Mouse (Mus musculus): ENCODE measurements at regions not wholly inside any gene's neighbourhood (a gene's known extent, or its start where the extent isn't known, plus 50 kb on each side); places are given as distances from the start of the nearest gene placed in this dataset.
A peak's percentile ranks its signal among the peaks of the same experiment; 100 is the strongest.
"Not testable (repeated sequence)": the region's sequence is repeated elsewhere in the genome, so short reads cannot be mapped to it uniquely, and the experiment has no call there.

- no peak for ATAC-seq
- Histone ChIP-seq H3K4me3 (ENCODE audit: low read length) (no peak overlapping the region), H3K4me1 (ENCODE audit: control insufficient read depth, insufficient read depth, low read length) (no peaks in the 10 kb centered on the region), H3K36me3 (ENCODE audit: control insufficient read depth, insufficient read depth, low read length) (no peaks in the 10 kb centered on the region), H3K9ac (ENCODE audit: low read depth, low read length) (no peak overlapping the region), H3K4me2 (ENCODE audit: low read depth, low read length) (no peak overlapping the region), H3K9me3 (ENCODE audit: control insufficient read depth, low read length) (no peaks in the 10 kb centered on the region), H3K27ac (ENCODE audit: low read length) (no peak overlapping the region), H3K27me3 (replicated peaks; ENCODE audit: control insufficient read depth, insufficient read depth, low read length) (no peaks in the 10 kb centered on the region)
Measured at GRCm38 (mm10) chr16:86454031-86454430, 552.4 kb upstream of the Adamts5 start.

- no peaks in the 10 kb centered on the region for H3K4me1 ChIP-seq (ENCODE audit: control insufficient read depth, insufficient read depth, low read length)
- no peak overlapping the region for H3K27ac ChIP-seq (ENCODE audit: low read length)
- no peak overlapping the region for H3K9ac ChIP-seq (ENCODE audit: low read depth, low read length)
- 20% methylated on average over 1 of the region's 1 CpGs for WGBS
- H3K4me3 ChIP-seq (ENCODE audit: low read length) = no peak overlapping the region
- ATAC-seq = no peak
- H3K9me3 ChIP-seq (ENCODE audit: control insufficient read depth, low read length) = no peaks in the 10 kb centered on the region
- no peaks in the 10 kb centered on the region for H3K36me3 ChIP-seq (ENCODE audit: control insufficient read depth, insufficient read depth, low read length)
- no peak overlapping the region for H3K4me2 ChIP-seq (ENCODE audit: low read depth, low read length)
- no peaks in the 10 kb centered on the region for H3K27me3 ChIP-seq (replicated peaks; ENCODE audit: control insufficient read depth, insufficient read depth, low read length)
Measured at GRCm38 (mm10) chr16:86448478-86449160, 547.0 kb upstream of the Adamts5 start.

DNA sequence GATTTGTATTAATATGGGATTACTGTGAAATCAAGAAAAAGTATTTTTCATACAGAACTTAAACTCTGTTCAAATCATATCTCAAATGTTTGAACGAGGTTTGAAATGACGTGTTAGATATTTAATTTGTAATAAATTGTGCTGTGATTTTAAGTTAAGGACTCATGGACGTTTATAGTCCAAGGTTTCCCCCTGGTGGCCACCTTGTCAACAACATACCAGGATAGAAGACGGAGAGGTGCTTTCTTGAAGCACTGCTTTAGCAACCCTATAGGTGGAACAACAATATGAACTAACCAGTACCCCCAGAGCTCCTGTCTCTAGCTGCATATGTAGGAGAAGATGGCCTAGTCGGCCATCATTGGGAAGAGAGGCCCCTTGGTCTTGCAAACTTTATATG, 517.8 kb upstream of the Adamts5 start:
- not testable (repeated sequence) for H3K4me1 ChIP-seq (ENCODE audit: control insufficient read depth, insufficient read depth, low read length); H3K27me3 ChIP-seq (replicated peaks; ENCODE audit: control insufficient read depth, insufficient read depth, low read length); H3K27ac ChIP-seq (ENCODE audit: low read length); H3K4me2 ChIP-seq (ENCODE audit: low read depth, low read length); H3K36me3 ChIP-seq (ENCODE audit: control insufficient read depth, insufficient read depth, low read length); H3K4me3 ChIP-seq (ENCODE audit: low read length); H3K9me3 ChIP-seq (ENCODE audit: control insufficient read depth, low read length); H3K9ac ChIP-seq (ENCODE audit: low read depth, low read length); ATAC-seq
- 5% methylated on average over 5 of the region's 5 CpGs for WGBS

- Histone ChIP-seq H3K4me1 (ENCODE audit: control insufficient read depth, insufficient read depth, low read length) (no peaks in the 10 kb centered on the region), H3K4me3 (ENCODE audit: low read length) (no peak overlapping the region), H3K27ac (ENCODE audit: low read length) (no peak overlapping the region), H3K36me3 (ENCODE audit: control insufficient read depth, insufficient read depth, low read length) (no peaks in the 10 kb centered on the region), H3K4me2 (ENCODE audit: low read depth, low read length) (no peak overlapping the region), H3K9ac (ENCODE audit: low read depth, low read length) (no peak overlapping the region), H3K27me3 (replicated peaks; ENCODE audit: control insufficient read depth, insufficient read depth, low read length) (no peaks in the 10 kb centered on the region), H3K9me3 (ENCODE audit: control insufficient read depth, low read length) (no peaks in the 10 kb centered on the region)
- no peak for ATAC-seq
- WGBS = 62% methylated on average over 2 of the region's 2 CpGs
Measured at GRCm38 (mm10) chr16:86404309-86404708, 502.7 kb upstream of the Adamts5 start.

- Histone ChIP-seq H3K36me3 (ENCODE audit: control insufficient read depth, insufficient read depth, low read length) (no peaks in the 10 kb centered on the region), H3K27ac (ENCODE audit: low read length) (no peak overlapping the region), H3K9me3 (ENCODE audit: control insufficient read depth, low read length) (no peaks in the 10 kb centered on the region), H3K4me1 (ENCODE audit: control insufficient read depth, insufficient read depth, low read length) (no peaks in the 10 kb centered on the region), H3K4me2 (ENCODE audit: low read depth, low read length) (no peak overlapping the region), H3K27me3 (replicated peaks; ENCODE audit: control insufficient read depth, insufficient read depth, low read length) (no peaks in the 10 kb centered on the region), H3K9ac (ENCODE audit: low read depth, low read length) (no peak overlapping the region), H3K4me3 (ENCODE audit: low read length) (no peak overlapping the region)
- 77% methylated on average over 1 of the region's 1 CpGs for WGBS
- ATAC-seq = no peak
Measured at GRCm38 (mm10) chr16:86401381-86401780, 499.8 kb upstream of the Adamts5 start.

GRCm38 (mm10) chr16:86399288-86399687, 497.7 kb upstream of the Adamts5 start:
- Histone ChIP-seq H3K4me2 (ENCODE audit: low read depth, low read length) (no peak overlapping the region), H3K9me3 (ENCODE audit: control insufficient read depth, low read length) (no peaks in the 10 kb centered on the region), H3K4me3 (ENCODE audit: low read length) (no peak overlapping the region), H3K9ac (ENCODE audit: low read depth, low read length) (no peak overlapping the region), H3K4me1 (ENCODE audit: control insufficient read depth, insufficient read depth, low read length) (no peaks in the 10 kb centered on the region), H3K36me3 (ENCODE audit: control insufficient read depth, insufficient read depth, low read length) (no peaks in the 10 kb centered on the region), H3K27ac (ENCODE audit: low read length) (no peak overlapping the region), H3K27me3 (replicated peaks; ENCODE audit: control insufficient read depth, insufficient read depth, low read length) (no peaks in the 10 kb centered on the region)
- WGBS = 82% methylated on average over 1 of the region's 1 CpGs
- ATAC-seq = no peak

DNA sequence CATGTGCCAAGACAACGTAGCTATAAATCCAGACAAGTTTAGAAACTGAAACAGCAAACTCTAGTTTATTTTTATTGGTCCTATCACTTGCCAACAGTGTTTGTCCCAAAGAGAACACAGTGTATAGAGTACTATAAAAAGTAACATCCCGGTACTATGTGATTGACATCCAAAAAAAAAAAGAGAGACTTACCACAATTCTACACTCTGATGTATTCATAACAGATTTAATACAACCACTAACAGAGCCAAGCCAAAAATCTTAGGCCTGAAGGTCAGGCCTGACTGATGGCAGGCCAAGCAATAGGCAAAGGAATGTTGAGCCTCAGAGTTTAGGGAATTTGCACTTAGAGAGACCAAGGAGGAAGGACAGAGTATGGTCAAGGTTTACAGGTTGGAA, 495.9 kb upstream of the Adamts5 start:
- WGBS = 75% methylated on average over 2 of the region's 2 CpGs

DNA sequence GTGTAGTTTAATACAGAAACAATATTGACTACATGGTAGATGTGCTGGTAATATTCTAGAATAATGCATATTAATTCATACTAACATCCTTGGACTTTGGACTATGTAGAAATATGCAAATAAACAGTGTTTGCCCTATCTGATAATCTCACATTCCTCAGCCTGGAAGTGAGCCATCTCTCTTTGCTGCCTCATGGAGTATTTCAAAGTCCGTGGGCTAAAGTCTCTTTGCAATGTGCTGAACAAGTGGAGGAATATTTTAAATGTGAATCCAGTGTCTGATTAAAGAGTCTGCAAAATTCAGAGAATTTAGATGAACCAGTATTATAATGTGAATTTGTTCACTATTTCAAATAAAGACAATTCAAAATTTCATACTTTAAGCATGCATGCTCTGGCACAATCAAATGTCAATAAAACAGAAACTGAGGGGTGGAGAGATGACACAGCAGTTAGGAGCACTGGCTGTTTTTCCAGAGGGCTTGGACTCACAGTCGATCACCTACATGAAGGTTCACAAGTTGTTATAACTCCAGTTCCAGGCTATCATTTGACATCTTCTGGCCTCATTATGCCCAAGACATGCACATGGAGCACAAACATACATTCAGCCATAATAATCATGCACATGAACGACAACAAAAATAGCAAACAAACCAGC, 487.6 kb upstream of the Adamts5 start:
- Histone ChIP-seq H3K4me2 (ENCODE audit: low read depth, low read length) (no peak overlapping the region), H3K9ac (ENCODE audit: low read depth, low read length) (no peak overlapping the region), H3K4me1 (ENCODE audit: control insufficient read depth, insufficient read depth, low read length) (no peaks in the 10 kb centered on the region), H3K27me3 (replicated peaks; ENCODE audit: control insufficient read depth, insufficient read depth, low read length) (no peaks in the 10 kb centered on the region), H3K9me3 (ENCODE audit: control insufficient read depth, low read length) (no peaks in the 10 kb centered on the region), H3K4me3 (ENCODE audit: low read length) (no peak overlapping the region), H3K27ac (ENCODE audit: low read length) (no peak overlapping the region), H3K36me3 (ENCODE audit: control insufficient read depth, insufficient read depth, low read length) (no peaks in the 10 kb centered on the region)
- ATAC-seq = peak; percentile 97
- 63% methylated on average over 3 of the region's 3 CpGs for WGBS

More for the DNA sequence above, 495.9 kb upstream of the Adamts5 start:
- H3K4me3 ChIP-seq (ENCODE audit: low read length) = no peak overlapping the region
- no peak overlapping the region for H3K9ac ChIP-seq (ENCODE audit: low read depth, low read length)
- no peaks in the 10 kb centered on the region for H3K9me3 ChIP-seq (ENCODE audit: control insufficient read depth, low read length)
- no peak for ATAC-seq
- H3K27me3 ChIP-seq (replicated peaks; ENCODE audit: control insufficient read depth, insufficient read depth, low read length) = no peaks in the 10 kb centered on the region
- no peaks in the 10 kb centered on the region for H3K4me1 ChIP-seq (ENCODE audit: control insufficient read depth, insufficient read depth, low read length)
- H3K36me3 ChIP-seq (ENCODE audit: control insufficient read depth, insufficient read depth, low read length) = no peaks in the 10 kb centered on the region
- H3K27ac ChIP-seq (ENCODE audit: low read length) = no peak overlapping the region
- no peak overlapping the region for H3K4me2 ChIP-seq (ENCODE audit: low read depth, low read length)

DNA sequence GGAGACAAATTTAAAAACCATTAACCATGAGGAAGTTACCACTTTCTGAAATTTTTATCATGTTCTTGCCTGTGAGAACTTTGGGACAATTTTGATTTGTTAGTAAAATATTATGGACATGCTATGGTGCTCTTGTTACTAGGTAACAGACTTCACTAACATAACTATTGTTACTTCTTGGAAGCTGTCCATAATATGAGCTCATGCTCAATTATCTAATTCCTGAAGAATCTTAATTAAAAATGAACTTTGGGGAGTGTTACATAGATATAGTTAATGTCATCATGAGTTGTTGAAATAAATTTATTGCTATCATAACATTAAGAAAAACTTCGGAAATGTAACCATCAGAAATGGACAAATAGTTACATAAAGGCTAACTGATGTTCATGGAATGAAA, 486.5 kb upstream of the Adamts5 start:
- Histone ChIP-seq H3K4me3 (ENCODE audit: low read length) (no peak overlapping the region), H3K9me3 (ENCODE audit: control insufficient read depth, low read length) (no peaks in the 10 kb centered on the region), H3K27me3 (replicated peaks; ENCODE audit: control insufficient read depth, insufficient read depth, low read length) (no peaks in the 10 kb centered on the region), H3K4me1 (ENCODE audit: control insufficient read depth, insufficient read depth, low read length) (no peaks in the 10 kb centered on the region), H3K36me3 (ENCODE audit: control insufficient read depth, insufficient read depth, low read length) (no peaks in the 10 kb centered on the region), H3K4me2 (ENCODE audit: low read depth, low read length) (no peak overlapping the region), H3K9ac (ENCODE audit: low read depth, low read length) (no peak overlapping the region), H3K27ac (ENCODE audit: low read length) (no peak overlapping the region)
- 74% methylated on average over 1 of the region's 1 CpGs for WGBS
- no peak for ATAC-seq

GRCm38 (mm10) chr16:86377991-86378390, 476.4 kb upstream of the Adamts5 start:
- Histone ChIP-seq H3K4me2 (ENCODE audit: low read depth, low read length) (no peak overlapping the region), H3K27ac (ENCODE audit: low read length) (no peak overlapping the region), H3K9ac (ENCODE audit: low read depth, low read length) (no peak overlapping the region), H3K4me1 (ENCODE audit: control insufficient read depth, insufficient read depth, low read length) (no peaks in the 10 kb centered on the region), H3K4me3 (ENCODE audit: low read length) (no peak overlapping the region), H3K9me3 (ENCODE audit: control insufficient read depth, low read length) (no peaks in the 10 kb centered on the region), H3K27me3 (replicated peaks; ENCODE audit: control insufficient read depth, insufficient read depth, low read length) (no peaks in the 10 kb centered on the region), H3K36me3 (ENCODE audit: control insufficient read depth, insufficient read depth, low read length) (no peaks in the 10 kb centered on the region)
- 44% methylated on average over 3 of the region's 3 CpGs for WGBS
- no peak for ATAC-seq
